Mouse (Mus musculus) right cerebral cortex, adult 2 months (tissue): ENCODE data around the gene Dnah17.
A peak's percentile ranks its signal among the peaks of the same experiment; 100 is the strongest.

Experiments
- DNase-seq, 2 experiments: peaks; one replicate each; pipeline ENCODE4 v3.0.0; 2021 to 2022; ENCODE audit warnings: low spot score in 2 of 2

The Dnah17 gene

DNA sequence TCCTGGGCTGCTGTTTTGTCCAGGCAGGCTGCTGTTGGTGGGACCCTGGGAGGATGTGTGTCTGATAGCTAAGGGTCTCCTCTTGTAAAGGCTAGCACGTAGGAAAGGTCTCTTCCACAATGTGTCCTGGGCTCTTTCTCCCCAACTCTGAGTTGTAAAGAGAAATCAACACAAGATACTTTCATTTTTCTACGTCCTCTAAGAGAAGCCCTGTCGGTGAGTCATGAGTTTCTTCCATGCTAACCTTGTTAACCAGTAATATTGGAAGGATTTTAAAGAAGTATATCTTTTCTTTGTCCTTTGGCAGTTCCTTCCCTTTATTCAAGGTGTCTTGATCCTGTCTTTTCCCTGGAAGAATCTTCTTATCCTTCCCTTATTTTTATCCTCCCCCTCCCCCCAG is 134.8 kb downstream of the Dnah17 start:
- DNase-seq: no peak

DNA sequence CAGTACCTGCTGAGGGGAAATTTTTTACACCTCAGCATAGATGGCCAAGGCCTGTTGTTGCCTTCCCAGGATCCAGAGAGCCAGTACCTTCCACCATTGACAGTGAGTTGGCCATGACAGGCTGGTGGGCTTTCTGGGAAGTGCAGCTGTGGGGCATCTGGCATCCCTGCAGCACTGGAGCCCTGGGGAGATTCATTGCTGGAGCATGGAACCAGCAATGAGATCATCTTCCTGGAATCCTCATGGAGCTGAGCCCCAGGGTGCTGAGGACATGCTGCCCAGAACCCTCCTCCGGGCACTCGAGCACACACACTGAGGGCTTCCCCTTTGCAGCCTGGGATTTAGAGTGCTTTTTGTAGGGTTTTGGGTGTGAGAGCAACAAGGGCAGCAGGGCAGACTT is 135.2 kb downstream of the Dnah17 start:
- no peak for DNase-seq

DNA sequence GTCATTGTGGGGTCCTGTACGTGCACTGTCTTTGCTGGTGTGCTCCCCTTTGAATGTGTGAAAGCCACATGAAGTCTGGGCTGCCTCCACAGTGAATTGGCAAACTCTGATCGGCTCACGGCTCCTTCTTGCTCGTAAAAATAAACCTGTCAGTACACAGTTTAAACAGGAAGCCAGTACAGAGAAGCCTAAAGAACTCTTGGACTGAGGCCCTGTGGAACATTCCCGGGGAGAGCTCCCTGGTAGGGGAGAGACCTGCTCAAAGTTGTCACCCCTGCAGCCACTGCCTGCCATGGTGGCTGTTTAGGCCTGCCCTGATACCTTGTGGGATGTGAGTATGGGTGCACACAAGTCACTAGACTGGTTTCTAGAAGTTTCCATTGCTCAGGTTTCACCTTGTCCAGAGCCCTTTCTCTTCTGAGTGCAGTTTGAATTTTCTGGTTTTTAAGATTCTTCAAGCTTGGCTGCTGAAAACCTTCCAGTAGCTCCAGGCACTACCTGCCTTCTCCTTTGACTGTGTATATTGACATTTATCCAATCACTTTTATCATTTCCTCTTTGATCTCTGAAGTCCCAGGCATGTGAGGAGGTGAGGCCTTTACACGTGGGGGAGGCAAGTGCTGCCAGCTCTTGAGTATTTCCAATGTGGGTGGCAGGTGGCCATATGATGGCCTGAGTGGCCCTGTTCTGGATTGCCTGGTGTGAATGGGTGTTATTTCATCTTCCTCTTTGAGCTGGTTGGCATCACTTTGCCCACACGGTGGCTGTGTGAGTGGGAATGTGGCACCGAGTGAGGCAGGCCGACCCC is 136.0 kb downstream of the Dnah17 start:
- peak; percentile 37 to 41 for DNase-seq

DNA sequence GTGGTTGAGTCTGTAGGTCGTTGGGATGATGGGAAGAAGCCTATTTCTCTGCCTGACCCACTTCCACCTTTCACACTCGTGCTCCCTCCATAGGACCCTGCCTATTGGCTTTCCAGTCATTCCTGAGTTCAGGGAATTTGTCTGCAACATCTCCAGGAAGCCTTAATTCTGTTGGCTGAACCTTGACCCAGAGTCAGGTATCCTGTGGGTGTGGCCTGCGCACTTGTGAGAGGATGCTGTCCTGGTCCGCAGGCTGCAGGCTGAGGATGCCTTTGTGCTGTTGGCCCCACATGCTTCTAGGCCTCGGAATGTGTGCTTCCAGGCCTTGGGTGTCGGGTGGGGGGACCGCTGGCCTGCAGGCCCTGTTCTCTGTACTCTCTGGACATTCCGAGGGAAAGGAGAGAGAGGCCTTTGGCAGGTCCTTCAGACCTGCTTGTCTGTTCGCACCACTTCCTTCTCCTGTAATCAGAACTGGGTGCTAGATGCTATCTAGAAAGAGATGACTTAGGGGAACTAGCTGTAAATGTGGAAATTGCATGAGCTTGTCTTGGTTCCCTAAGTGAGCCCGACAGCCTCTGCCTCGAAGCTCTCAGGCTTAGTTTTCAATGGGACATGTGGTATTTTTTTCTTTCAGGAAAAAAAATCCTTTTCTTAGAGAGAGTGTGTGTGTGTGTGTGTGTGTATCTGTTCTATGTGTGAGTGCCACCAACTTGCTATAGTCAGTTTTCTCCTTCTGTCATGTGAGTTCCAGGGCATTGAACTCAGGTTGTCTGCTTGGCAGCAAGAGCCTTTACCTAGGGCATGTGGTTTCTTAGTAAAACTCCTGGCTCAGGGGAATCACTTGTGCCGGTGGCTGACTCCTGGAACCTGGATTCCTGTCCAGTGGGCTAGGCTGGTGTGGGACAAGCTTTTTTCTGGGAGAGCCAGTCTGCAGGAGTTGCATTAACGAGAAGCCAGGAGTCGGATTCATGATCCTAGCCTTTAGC is 137.0 kb downstream of the Dnah17 start:
- DNase-seq: no peak

DNA sequence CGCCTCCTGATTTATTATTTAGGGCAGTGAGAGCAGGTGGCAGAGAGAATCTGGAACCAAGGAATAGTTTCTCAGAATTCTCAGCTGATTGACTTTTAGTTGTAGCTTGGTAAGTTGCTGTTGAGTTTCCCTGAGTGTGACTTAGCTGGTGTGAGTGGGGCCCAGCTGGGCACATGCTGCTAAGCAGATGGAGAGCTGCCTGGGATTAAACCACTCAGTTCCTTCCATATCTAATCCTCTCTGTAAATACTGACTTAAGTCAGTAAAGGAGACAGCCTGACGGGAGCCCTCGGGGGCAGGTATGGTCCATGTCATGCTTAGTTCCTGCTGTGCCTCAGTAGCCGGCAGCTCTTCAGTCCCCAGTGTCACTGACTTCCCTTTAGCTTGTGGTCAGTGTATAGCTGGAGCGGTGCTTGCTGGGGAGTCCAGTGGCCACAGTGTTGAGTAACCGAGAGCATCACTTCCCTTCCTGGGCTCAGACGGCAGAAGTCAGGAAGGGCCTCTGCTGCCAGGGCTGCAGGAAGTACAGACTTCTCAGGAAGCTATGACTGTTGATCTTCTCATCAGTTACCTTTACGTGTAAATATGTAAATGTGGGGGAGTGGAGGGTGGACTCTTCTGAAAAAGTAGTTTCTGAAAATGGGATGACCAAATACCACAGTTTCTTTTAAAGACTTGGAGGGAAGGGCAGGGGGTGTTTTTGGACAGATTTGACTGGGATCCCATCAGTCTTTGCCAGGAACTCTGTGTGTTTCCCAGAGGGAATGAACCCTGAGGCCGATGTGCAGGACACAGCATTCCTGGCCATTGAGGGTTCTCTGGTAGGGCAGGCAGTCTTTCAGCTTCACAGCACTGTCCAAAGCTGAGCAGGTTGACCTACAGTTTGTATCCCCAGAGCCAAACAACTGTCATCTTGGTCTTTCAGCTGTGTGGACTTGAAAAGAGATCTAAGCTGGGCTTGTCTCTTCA is 138.6 kb downstream of the Dnah17 start:
- no peak for DNase-seq

DNA sequence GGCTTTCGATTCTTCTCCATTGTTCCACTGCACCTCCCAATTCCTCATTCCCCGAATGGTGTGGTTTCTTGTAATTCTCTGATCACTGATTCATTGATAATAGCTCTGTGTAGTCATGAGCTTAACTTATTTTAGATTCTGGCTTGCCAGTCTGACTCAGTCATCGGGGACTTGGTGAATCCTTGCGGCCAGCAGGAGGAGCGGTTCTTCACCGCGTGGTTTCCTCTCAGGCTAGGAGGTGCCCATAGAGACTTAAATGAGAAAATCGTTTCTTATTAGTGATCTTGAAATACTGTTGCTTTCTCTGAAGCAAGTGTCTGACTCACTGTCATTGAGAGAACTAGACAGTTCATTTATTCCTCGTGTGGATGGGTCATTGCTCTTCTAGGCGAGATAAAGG is 140.5 kb downstream of the Dnah17 start:
- DNase-seq: no peak

DNA sequence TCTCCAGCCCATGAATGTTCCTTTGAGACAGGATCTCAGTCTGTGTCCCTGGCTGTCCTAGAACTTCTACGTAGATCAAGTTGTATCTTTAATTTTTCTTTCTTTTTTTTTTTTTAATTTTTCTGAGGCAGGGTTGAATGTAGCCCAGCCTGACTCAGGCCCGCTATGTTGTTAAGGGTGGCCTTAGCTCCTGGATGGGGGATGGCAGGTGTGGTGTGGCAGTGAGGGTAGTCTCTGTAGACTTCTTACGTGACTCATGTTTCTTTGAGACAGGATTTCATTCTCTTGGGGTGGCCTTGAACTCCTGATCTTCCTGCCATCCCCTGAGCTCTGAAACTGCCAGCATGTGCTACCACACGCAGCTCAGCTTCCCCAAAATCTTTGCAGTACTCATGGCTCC is 141.2 kb downstream of the Dnah17 start:
- DNase-seq: no peak

DNA sequence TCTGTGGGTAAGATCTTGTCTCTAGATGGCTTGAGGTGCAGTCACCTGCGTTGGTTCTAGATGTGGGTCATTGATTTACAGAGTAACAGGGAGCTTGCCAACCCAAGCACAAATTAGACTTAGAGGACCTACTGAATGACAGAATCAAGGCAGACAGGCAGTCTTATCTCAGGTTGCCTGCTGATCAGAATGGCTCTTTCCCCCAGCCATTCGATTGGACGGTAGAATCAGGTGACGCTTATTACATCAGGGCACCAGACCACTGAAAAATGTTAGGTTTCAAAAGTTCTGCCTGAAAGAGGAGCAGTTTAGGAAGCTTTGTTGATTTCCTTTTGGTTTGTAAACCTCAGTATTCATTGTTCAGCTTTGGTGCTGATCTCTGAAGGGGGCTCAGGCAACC is 142.5 kb downstream of the Dnah17 start:
- DNase-seq: no peak

DNA sequence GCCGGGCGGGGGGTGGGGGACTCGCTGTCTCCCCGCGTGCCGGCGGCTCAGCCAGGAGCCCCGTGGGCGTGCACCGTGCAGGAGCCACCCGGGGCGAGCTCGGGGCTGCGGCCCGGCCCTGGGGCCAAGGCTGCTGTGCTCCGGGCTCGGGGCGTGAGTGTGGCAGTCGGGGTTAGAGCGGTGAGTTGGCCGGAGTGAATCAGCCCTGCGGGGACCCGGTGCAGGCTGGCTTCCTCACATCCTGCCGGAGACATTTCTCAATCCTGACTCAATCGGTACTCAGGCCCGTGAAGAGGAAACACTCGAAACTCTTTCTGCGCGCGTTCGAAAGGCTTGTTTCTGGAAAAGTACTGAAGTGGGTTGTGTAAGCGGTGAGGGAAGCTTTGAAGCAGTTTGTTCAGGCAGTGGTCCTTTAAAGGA is 143.4 kb downstream of the Dnah17 start:
- peak in 1 of 2 experiments; percentile 55 for DNase-seq

DNA sequence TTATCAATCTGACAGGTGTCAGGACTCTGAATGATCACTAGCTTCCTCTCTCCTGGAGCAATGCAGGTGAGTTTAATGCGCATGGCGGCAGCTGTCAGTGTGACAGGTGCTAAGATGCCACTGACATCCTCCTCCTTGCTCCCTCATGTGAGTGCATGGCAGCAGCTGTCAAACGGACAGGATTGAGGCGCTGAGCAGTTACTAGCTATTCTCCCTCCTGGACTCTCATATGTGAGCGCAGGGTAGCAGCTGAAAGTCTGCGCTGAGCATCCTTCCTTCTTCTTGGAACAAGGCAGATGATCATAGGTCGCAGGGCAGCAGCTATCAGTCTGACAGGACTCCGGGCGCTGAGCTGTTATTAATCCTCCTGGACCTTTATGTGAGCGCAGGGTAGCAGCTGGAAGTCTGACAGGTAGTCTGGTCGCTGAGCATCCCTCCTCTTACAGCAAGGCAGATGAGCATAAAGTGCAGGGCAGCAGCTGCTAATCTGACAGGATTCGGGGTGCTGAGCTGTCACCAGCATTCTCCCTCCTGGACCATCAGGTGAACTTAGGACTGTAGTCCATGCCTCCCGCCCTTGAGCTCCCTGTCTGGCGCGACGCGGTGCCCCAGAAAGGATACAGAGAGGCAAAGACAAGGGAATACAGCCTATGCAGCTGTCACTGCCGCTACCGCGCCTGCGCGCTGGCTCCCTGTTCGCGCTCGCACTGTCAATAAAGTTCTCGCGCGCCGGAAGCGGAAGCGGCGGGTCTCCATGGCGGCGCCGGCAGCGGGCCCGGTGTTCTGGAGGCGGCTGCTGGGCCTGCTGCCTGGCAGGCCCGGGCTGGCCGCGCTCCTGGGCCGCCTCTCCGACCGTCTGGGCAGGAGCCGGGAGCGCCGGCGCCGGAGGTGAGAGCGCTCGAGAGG is 144.1 kb downstream of the Dnah17 start, which contains the start of gene Pgs1:
Gene Pgs1 (plus strand): TSS at position 167 of the 906 bp plus-strand sequence.
- peak; percentile 92 for DNase-seq

DNA sequence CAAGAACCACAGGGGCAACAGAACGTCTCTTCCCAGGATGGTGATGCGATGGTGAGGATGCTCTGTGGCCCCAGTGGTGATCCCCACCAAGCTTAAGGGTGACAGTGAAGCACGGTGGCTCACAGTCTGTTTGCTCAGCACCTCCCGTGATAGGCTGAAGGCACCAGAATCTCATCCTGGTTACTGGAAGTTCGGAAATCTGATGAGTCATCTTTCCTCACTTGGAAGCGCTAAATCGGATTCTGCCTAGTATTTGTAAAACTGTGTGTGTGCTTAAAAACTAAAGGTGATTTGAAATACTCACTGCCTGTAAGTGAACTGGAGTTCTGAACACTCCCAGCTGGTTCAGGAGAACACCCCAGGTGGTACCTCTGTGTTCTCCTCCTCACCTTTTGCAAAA is 146.7 kb downstream of the Dnah17 start:
- no peak for DNase-seq

DNA sequence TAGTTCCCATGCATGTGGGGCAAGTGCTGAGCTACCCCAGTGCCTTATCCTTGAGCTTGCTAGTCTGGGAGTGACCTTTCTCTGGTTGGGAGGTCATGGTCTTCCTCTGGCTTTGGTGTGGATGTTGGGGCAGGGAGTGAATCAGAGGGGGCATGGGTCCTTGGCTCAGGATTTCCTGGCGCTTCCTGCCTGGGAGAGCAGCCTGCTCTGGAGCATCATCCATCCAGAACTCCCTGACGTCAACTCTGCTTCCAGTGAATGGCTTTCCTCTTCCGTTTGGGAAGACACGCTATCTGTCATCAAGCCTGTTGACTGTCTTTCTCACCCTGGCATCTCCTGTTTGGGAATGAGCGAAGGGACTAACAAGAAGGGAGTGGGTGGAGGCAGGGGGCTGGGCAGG is 148.0 kb downstream of the Dnah17 start:
- no peak for DNase-seq

DNA sequence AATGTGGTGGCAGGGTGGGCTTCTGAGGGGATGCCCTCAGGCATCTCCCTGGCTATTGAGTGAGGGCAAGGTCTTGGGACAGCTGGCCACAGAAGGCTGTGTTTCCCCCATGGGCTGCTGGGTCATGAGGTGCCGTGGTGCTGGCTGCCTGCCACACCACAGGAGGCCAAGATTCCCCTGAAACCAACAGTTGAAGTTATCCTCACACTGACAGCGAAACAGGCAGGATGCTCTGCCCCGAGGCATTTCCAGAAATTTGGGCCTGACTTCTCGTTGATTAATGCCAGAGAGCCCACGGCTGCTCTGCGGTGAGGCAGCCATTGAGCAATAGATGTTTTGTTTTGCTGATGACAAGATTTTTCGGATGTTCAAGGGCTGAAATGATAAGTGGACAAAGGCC is 151.0 kb downstream of the Dnah17 start:
- no peak for DNase-seq

DNA sequence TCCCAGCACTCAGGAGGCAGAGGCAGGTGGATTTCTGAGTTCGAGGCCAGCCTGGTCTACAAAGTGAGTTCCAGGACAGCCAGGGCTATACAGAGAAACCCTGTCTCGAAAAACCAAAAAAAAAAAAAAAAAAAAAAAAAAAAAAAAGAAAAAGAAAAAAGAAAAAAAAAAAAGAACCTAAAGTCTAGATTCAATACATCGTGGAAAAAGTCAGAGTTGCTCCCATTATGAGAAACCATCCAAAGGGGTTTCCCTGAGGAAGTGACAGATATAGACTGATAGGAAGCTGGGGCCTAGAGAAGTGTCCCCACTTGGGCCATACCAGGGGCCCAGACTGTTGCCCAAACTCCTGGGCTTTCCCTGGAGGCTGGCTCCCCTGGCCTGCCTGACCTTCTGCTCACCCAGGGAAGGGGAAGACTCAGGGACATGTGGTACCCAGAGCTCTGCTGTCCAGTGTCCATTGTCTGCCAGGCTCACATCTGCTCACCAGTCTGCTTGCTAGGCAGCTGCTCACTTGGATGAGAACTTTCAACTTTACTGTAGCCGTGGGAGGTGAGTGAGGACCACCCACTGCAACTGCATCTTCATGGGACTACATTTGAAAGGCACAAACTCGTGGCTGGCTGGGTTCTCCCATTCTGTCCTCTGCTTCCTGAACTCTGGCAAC is 152.6 kb downstream of the Dnah17 start:
- no peak for DNase-seq

DNA sequence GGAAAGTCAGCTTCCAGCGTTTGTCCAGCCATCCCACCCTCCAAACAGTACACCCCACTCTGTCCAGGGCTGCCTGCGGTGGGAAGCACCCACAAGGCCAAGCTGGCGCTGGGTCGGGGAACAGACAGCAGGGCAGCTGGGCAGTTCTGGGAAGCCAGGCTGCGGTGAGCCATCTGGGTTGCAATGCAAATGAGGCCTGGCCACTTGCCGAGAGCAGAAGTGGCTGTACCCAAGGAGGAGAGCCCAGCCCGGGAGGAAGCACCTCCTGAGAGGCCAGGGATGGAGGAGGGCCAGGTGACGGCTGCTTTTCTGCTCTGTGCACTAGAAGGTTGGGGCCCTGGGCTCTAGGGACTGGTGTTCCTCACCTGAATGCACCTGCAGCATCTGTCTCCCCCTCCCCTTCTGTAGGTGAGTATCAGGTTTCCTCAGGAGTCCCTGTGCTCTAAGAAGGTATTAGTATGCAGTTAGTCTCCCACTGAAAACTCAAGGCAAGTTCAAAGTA is 154.3 kb downstream of the Dnah17 start:
- DNase-seq: no peak

DNA sequence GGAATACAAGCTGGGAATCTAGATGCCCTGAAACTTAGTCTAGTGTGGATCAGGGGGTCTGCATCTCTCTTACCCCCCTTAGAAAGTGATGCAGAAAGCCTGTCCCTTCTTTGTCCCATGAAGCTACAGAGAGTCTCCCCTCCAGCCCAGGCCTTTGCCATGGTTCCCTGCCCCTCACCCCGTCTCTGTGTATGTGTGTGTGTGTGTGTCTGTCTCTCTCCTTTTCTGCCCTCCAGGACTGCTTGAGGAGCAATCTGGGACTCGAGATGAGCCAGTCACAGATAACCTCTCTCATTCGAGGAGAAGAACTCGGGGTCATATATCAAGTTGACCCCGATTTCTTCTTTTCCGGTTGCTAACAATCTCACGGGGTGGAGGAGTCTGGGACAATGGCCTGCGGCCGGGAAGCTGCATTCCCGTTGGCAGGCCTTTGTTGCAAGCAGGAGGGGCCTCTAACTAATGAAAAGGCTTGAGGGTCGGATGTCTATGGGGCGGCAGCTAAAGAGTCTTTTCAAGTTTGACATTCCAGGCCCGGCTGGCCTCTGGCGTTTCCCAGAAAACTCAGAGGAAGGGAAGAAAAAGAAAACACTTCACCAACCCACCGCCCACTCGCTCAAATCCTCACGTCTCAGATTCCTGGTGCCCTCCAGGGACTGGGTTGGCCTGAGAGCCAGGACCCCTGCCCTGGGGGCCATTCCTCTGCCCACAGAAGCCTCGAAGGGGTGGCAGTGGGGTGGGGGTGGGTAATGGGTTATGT is 155.0 kb downstream of the Dnah17 start:
- DNase-seq: no peak

DNA sequence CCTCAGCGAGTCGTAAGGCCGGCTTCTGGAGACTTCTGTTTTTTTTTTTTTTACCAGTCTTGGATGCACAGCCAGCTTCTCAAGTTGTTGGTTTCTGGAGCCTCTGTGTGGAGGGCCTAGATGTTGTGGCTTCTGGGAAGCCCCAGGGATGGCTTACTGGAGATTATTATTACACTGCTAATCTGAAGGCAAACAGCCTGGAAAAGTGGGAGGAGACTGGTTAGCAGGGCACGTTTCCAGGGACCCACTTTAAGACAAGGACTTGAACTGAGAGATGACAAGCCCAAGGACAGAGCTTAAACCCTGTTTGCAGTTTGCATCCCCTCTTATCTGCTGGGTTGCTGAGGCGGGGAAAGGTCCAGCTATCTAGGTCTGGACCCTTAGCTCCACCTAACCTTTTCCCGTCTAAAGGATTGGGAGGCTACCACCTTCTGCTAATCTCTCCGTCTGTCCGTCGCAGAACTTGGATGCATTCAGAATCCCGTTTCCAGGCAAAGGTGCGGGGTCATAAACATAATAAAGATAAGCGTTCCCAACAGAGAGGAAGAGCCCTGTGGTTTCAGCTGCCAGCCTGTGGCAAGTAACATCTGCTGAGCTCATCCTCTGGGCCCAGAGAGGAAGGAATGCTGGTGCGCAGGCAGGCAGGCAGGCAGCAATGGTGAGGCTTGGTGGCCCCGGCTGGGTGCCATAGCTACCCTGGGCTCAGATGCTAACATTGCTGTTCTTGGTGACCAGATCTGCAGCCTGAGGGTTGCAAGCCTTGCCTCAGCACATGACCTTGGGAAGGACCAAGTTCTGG is 155.9 kb downstream of the Dnah17 start:
- no peak for DNase-seq

DNA sequence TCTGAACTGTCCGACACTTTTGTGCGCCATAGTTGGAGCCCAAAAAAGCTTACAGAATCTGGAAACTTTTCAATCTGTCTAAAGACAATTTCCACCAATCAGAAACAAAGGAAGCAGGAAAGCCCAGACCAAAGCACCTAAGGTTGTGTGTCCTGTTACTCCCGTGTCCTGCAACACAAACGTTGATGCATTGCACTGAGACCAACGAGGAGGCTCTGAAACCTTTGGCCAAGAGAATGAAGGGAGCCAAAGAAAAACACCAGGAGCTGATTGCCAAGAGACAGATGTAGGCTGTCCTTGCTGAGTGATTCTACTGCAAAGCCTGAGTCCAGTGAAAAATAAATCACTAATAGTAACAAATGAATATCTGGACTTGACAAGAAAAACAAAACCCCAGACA is 156.9 kb downstream of the Dnah17 start:
- no peak for DNase-seq
